Mouse (Mus musculus) neural tube, embryonic 14.5 days (tissue): Measurements from ENCODE around the gene Mbip. TPM values are rescaled to one million over a fixed set of nuclear protein-coding genes. Genes with fewer than 3 reads are reported as not detected.

Source experiments
- ATAC-seq: fragments of 200-750 bp; cut with Nextera tagmentation; 2 replicates; pipeline ENCODE4 v1.8.0; 2017; ENCODE audit warnings: low read depth, mild to moderate bottlenecking, moderate TSS enrichment, moderate library complexity
- H3K27ac ChIP-seq: fragments of 300-500 bp; sonication (generic); 2 replicates; pipeline ENCODE4 v1.5.1; 2014; ENCODE audit warnings: low read depth, mild to moderate bottlenecking, control low read depth, low read length, moderate library complexity, mixed read lengths
- H3K27me3 ChIP-seq: fragments of 300-500 bp; sonication (generic); 2 replicates; pipeline ENCODE4 v1.6.1; 2014; ENCODE audit warnings: low read length; ENCODE audit not compliant: control insufficient read depth, insufficient read depth
- H3K36me3 ChIP-seq: fragments of 300-500 bp; sonication (generic); 2 replicates; pipeline ENCODE4 v1.6.1; 2014; ENCODE audit warnings: low read length, mixed read lengths; ENCODE audit not compliant: control insufficient read depth, insufficient read depth
- H3K4me1 ChIP-seq: fragments of 300-500 bp; sonication (generic); 2 replicates; pipeline ENCODE4 v1.6.1; 2014; ENCODE audit warnings: low read length; ENCODE audit not compliant: control insufficient read depth, insufficient read depth
- H3K4me2 ChIP-seq: fragments of 300-500 bp; sonication (generic); 2 replicates; pipeline ENCODE4 v1.6.1; 2014; ENCODE audit warnings: mild to moderate bottlenecking, low read depth, low read length, control low read depth
- H3K4me3 ChIP-seq: fragments of 300-500 bp; sonication (generic); 2 replicates; pipeline ENCODE4 v1.5.1; 2014; ENCODE audit warnings: low read depth, low read length, control low read depth, mixed read lengths
- H3K9ac ChIP-seq: fragments of 300-500 bp; sonication (generic); replicated peaks from 2 replicates; pipeline ENCODE4 v1.6.1; 2014; ENCODE audit warnings: low read depth, mild to moderate bottlenecking, control low read depth, low read length, mixed read lengths
- H3K9me3 ChIP-seq: fragments of 300-500 bp; sonication (generic); 2 replicates; pipeline ENCODE4 v1.6.1; 2016; ENCODE audit warnings: low read length; ENCODE audit not compliant: control insufficient read depth
- WGBS: fragments of 180-500 bp; shearing (Covaris S2); extraction: QIAGEN DNeasy Blood & Tissue Kit; methylation state at CpG from one replicate; pipeline ENCODE4 v1.1.7; 2014; 5-methylcytosine and 5-hydroxymethylcytosine counted together
- polyA plus RNA-seq: library from polyadenylated mRNA; unstranded; fragments of >200 nt; fragmentation: Nextera tagmentation; extraction: Ambion mirVana; gene quantifications from 2 replicates; pipeline ENCODE4 v1.2.1, GENCODE M21; 2014

The Mbip gene
- polyA plus RNA-seq = 46.8 and 50.1 TPM in 2 replicates

DNA sequence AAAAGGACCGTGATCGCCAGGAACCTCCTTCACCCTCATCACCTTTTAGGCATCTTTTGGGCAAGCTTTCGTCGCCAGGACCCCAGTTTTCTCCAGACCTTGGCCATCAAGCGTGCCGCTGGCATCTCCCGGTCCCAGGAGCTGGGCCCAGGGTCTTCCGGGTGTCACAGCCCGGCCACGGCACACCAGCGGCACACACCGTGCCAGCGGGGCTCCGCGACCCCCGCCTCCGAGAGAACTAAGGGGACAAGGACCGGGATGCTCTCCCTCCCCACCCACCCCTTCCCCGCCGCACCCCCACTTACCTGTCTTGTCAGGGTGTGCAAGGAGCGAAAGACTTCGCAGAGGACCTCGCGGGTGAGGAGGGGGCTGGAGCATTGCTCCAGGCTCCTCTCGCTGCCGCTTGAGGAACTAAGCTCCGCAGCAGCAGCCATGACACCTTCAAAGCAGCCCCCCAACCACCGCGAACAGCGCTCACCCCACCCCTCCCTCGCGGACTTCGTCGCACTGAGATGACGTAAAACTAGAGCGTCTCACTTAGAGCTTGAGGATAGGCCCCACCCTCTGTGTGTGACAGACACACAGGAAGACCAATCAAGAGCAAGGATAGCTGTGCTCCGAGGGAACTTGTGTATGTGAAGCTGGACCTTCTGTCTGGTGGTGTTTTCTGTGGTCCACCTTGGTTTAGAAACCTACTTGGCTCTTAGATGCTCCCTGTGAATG, at the start of gene Mbip:
Mbip (minus strand) TSS at position 528 of the 723 bp plus-strand sequence.
- peak; percentile 100 for ATAC-seq
- H3K4me1 ChIP-seq = 0 out of 2 replicates have a peak, but pooled peaks cover 4% of the 10 kb centered on the region
- WGBS = 0% methylated on average over 36 of the region's 37 CpGs

GRCm38 (mm10) chr12:56387647-56388205, 42.0 kb upstream of the Mbip start:
- 25% methylated on average over 7 of the region's 7 CpGs for WGBS
- ATAC-seq = peak; percentile 60; the same call in 1 of the 2 replicates
- no peak overlapping the region for H3K27ac ChIP-seq
- no peaks in the 10 kb centered on the region for H3K27me3 ChIP-seq
- no peaks in the 10 kb centered on the region for H3K9me3 ChIP-seq
- H3K4me1 ChIP-seq = no peaks in the 10 kb centered on the region
- no peak overlapping the region for H3K9ac ChIP-seq
- no peaks in the 10 kb centered on the region for H3K36me3 ChIP-seq
- no peak overlapping the region for H3K4me3 ChIP-seq
- peak overlapping the region; percentile 17; the same call in 1 of the 2 replicates for H3K4me2 ChIP-seq

More for the DNA sequence above, at the start of gene Mbip:
- Histone ChIP-seq H3K27ac (peak within 1 kb of the TSS; percentile 79), H3K4me3 (peak within 1 kb of the TSS; percentile 82), H3K27me3 (no peaks in the 10 kb centered on the region), H3K36me3 (no peaks in the 10 kb centered on the region), H3K4me2 (peak within 1 kb of the TSS; percentile 44), H3K9ac (peak within 1 kb of the TSS; percentile 86), H3K9me3 (no peaks in the 10 kb centered on the region)

DNA sequence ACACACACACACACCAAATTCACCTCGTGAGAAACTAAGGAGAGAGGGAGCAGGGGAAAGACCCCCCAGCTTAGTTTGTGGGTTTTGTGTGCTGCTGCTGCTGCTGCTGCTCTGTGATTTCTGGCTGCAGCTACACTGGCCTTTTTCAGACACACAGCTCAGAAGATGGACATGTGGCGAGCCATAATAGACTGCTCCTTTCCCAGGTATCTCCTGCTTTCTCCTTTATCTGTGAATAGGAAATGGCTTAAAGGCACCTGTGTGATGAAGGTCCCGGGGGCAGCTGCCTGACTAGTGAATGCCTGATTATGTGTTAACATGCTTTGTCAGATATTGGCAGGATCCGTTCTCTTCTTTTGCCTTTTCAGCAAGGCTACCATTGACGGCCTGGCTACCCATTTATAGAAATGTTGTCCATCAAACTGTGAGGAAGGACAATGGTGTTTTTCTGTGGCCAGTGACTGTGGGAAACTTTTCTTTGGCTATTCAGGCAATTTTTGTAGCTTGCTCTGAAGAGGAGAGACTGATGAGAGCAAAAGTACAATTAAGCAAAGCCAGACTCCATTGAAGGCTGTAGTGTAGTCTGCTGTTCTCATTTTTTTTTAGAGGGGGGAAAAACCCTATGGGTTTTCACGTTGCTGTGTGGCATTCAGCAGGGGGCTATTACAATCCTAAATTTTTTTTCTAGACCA, 41.4 kb upstream of the Mbip start:
- H3K9me3 ChIP-seq = no peaks in the 10 kb centered on the region
- no peak overlapping the region for H3K9ac ChIP-seq
- no peaks in the 10 kb centered on the region for H3K27me3 ChIP-seq
- no peaks in the 10 kb centered on the region for H3K4me1 ChIP-seq
- H3K27ac ChIP-seq = no peak overlapping the region
- ATAC-seq = no peak
- H3K36me3 ChIP-seq = no peaks in the 10 kb centered on the region
- H3K4me3 ChIP-seq = no peak overlapping the region
- 23% methylated on average over 6 of the region's 6 CpGs for WGBS
- H3K4me2 ChIP-seq = no peak overlapping the region

- Histone ChIP-seq H3K36me3 (no peaks in the 10 kb centered on the region), H3K27me3 (no peaks in the 10 kb centered on the region), H3K4me2 (peak overlapping the region; percentile 36), H3K4me1 (0 out of 2 replicates have a peak, but pooled peaks cover 4% of the 10 kb centered on the region), H3K27ac (no peak overlapping the region), H3K4me3 (peak overlapping the region; percentile 82), H3K9ac (peak overlapping the region; percentile 86), H3K9me3 (no peaks in the 10 kb centered on the region)
- no peak for ATAC-seq
- under 1% methylated on average over 5 of the region's 5 CpGs for WGBS
Measured at GRCm38 (mm10) chr12:56344771-56345314, 851 bp downstream of the Mbip start.

- Histone ChIP-seq H3K9ac (no peak overlapping the region), H3K4me3 (no peak overlapping the region), H3K36me3 (peaks cover 18% of the 10 kb centered on the region; the same call in 1 of the 2 replicates), H3K4me1 (no peaks in the 10 kb centered on the region), H3K27ac (no peak overlapping the region), H3K4me2 (no peak overlapping the region), H3K27me3 (no peaks in the 10 kb centered on the region), H3K9me3 (no peaks in the 10 kb centered on the region)
- ATAC-seq = no peak
- WGBS = 81% methylated on average over 8 of the region's 8 CpGs
Measured at GRCm38 (mm10) chr12:56339295-56340056, 6.2 kb downstream of the Mbip start.

GRCm38 (mm10) chr12:56333461-56333860, 12.2 kb downstream of the Mbip start:
- Histone ChIP-seq H3K4me1 (no peaks in the 10 kb centered on the region), H3K9ac (no peak overlapping the region), H3K4me2 (no peak overlapping the region), H3K36me3 (peaks cover 30% of the 10 kb centered on the region), H3K9me3 (no peaks in the 10 kb centered on the region), H3K4me3 (no peak overlapping the region), H3K27me3 (no peaks in the 10 kb centered on the region), H3K27ac (no peak overlapping the region)
- ATAC-seq = no peak
- 94% methylated on average over 2 of the region's 2 CpGs for whole genome bisulfite sequencing

- Histone ChIP-seq H3K4me3 (no peak overlapping the region), H3K4me2 (no peak overlapping the region), H3K4me1 (no peaks in the 10 kb centered on the region), H3K27me3 (no peaks in the 10 kb centered on the region), H3K9me3 (no peaks in the 10 kb centered on the region), H3K9ac (no peak overlapping the region), H3K27ac (no peak overlapping the region), H3K36me3 (peaks cover 37% of the 10 kb centered on the region)
- WGBS = 97% methylated on average over 3 of the region's 3 CpGs
- no peak for ATAC-seq
Measured at GRCm38 (mm10) chr12:56332475-56332874, 13.2 kb downstream of the Mbip start.

DNA sequence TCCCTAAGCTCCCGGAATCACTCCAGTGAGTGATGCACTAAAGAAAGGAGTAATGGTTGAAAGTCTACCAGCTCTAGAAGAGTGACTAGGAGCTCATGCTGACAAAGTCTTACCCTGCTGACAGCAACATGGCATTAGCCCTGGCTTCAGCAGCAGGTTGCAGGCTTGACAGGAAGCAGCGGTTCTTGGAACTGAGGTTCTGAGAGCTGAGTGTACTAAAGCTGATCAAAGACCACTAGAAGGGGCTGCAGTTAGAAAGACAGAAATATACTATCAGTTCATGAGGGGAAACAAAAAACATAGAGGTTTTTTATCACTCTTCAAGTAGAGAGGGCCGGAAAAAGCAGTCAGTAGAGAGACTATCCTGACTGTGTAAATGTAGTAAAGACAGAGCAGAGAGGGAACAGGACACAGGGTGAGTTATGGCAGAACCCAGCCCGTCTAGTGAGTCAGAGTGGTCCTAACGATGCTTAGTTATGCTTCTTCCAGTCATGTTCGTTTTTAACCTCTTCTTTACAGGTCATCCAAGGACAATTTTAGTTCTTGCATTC, 18.2 kb downstream of the Mbip start:
- H3K4me3 ChIP-seq = no peak overlapping the region
- no peaks in the 10 kb centered on the region for H3K9me3 ChIP-seq
- H3K27ac ChIP-seq = no peak overlapping the region
- no peaks in the 10 kb centered on the region for H3K27me3 ChIP-seq
- no peak overlapping the region for H3K4me2 ChIP-seq
- peaks cover 20% of the 10 kb centered on the region for H3K36me3 ChIP-seq
- 94% methylated on average over 6 of the region's 6 CpGs for WGBS
- no peaks in the 10 kb centered on the region for H3K4me1 ChIP-seq
- H3K9ac ChIP-seq = no peak overlapping the region
- ATAC-seq = no peak
